Mouse (Mus musculus) embryo, embryonic 10.5 days (tissue): ENCODE measurements around the gene Cep135.

Experiments
- DNase-seq: peaks from one replicate; pipeline ENCODE4 v3.0.0-alpha.2; 2015; ENCODE audit warnings: low spot score

Cep135 gene

DNA sequence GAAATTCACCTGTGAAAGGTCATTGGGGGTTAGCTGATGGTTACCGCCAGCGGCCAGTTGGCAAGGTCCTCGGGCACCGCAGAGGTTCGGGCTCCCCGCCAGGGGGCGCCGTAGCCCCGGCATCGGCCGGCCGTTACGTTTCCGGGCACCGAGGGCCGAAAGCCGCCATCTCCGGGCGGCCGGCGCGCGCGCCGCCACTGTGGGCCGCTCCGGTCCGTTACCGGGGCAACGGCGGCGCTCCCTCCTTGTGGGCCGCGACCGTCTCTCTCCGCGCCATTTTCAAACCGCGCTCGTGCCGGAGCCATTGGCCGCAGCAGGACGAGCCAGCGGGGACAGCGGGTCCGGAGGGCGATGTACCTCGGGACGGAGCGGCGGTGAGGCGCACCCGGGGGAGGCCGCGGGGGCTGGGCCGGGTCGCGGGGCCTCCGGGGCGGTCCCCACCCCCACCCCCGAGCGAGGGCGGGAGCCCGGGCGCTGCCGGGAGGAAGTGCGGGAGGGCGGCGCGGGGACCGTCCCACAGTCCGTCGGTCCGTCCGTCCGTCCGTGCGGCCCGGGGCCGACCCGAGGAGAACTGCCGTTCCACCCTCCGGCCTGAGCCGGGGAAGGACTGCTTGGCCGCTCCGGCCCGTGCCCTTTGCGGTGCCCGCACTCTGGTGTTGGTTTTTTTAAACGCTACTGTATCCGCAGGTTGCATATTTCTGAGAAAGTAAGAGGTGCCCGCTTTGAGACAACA is at the start of gene Cep135:
Gene Cep135 (plus strand): TSS at position 148 of the 733 bp plus-strand sequence.
- DNase-seq, result peak; percentile 90

DNA sequence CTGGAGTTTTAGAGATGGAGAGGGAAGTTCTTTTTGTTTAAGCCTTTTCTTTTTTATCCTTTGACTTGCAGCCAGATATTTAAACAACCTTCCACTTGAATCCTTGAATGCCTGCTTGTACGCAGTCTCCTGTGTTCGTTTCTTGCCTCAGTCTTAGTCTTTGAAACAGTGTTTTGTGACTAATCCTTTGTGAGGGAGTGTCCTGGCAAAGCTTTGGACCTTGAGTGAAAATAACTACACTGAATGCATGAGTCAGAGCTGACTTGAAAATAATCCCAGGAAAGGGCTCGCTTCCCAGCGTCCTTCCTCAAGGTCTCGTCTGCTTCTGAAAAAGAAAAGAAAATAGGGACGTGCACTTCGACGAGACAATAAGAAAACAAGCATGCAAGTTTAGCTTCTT is 48.3 kb upstream of the Cep135 start:
- DNase-seq, result no peak

DNA sequence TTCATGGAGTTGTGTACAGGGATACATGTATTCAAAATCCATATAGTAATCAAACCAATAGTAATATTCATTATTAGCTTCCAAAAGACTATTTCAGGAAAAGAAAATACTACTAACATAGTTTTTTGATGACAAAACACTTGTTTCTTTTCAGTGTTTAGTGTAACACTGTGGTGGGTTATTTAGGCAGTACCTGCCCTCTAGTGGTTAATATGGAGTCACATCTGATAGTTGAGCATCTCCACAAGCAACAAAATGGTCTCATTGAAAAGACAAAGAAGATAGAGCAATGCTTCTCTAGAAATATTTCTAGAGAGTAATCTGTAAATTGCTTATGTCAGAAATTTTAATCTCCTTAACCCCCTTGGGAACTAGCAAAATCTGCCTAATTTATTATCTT is 47.7 kb upstream of the Cep135 start:
- peak; percentile 14 for DNase-seq

DNA sequence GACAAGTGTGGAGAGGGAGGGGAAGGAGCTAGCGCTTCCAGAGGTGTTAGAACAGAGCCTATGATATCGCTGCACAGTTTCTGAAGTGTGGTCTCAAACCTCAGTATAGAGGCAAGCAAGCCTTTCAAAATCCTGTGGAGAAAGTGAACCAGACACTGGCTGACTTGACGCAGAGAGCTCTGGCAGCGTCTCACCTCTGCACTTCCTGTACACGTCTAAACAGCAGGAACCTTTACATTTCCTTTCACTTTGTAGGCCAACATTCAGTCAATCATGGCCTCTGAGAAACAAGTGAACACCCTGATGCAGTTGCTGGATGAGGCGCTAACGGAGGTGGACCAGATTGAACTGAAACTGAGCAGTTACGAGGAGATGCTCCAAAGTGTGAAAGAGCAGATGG is 45.3 kb upstream of the Cep135 start:
- no peak for DNase-seq

DNA sequence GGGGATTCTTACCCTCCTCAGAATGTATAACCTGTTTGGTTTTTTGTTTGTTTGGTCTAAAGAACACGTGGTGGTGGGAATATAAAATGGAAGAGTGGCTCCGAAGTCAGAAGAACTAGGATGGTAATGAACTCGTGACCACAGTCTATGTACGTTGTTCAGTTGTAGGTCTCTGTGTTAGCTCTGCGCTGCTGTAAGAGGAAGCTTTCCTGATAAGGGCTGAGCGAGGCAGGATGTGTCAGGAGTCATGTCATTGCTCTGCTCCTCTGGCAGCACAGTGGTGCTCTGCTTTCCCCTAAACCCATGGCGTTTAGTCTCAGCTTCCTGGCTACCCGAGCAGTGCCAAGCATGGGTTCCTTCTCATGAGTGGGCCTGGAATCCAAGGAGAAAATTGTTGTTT is 38.1 kb upstream of the Cep135 start:
- no peak for DNase-seq

DNA sequence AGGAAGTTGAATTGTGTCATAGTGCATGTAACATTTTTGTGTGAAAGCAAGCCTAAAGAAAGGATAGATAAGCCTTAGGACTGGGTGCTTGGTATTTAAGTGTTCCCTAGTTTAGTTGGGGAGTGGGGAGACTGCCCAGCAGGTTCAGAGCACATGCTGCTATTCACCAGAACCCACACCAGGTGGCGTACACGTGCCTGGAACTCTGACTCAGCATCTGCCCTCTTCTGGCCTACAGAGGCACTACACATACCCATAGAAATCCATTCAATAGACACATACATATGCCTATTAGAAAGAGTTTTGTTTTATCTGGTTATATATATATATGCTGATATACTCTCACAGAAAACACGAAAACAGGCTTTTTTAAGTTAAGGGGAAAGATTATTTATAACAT is 23.2 kb upstream of the Cep135 start:
- peak; percentile 73 for DNase-seq

DNA sequence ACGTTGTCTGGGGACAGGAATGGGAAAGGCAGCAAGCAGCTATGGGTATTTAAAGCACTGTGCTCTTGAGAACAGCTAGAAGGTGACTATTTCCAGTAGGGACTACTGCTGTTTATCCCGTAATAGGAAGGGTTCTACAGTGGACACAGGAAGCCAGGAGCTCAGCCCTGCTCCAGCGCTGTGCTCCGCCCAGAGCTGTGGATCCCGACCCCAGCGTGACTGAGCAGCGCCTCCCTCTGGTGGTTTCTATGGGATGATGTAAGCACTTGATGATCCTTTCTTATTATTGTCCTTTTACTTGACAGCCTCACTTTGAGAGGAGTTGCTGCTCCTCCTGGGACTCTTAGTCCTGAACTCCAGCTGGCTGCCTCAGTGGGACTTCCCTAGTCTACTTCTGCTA is 14.2 kb upstream of the Cep135 start:
- no peak for DNase-seq

DNA sequence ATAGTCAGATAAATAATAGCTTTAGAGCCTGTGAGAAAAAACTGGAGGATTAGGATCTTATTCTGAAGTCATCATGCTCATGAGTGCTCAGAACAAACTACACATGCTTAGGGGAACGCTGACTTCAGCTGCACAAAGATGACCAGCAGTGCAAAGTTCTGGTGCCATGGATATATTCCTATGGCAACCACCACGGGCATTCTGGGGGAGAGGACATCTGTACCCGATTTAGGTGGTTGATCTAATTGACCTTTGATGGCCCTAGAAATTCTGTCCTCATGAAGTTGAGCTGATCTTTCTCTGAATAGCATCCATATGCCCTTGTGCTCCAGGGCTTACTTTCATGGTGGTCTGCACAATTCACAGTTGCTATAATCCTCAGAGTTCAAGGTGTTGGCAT is 11.5 kb upstream of the Cep135 start:
- peak; percentile 14 for DNase-seq

DNA sequence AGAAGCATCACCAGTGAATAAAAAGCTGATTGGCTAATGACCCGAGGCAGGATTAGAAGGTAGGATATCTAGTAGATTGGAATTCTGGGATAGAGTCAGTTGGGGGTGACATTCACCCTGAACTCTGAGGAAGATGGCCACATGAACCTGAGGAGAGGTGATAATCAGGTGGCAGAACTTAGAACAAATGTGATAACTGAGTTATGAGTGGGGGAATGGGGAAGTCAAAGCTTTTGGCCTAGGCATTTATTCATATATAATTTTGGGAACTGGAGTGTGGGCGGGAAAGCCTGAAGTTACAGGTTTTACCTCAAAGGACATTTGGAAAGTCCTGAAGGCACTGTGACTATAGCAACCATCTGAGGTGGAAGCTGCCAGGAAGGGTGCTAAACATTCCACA is 3.1 kb upstream of the Cep135 start:
- DNase-seq, result no peak

DNA sequence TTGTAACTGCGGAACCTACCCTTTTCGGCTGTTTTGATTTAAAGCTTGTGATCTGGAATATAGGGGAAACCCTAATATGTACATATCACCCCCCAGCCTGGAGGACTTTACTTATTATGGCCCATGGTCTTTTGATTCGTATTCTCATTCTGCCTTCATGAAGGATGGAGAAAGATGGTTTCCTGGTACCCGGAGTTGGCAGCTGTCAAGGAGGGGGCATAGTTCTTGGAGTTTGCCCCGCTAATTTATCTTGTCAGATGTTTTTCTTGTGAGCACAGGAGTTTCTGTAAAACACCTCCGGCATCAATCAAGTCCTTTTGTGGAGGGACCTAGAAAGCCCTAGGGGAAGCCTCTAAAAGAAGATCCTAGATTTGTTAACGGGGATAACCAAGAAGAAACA is 813 bp downstream of the Cep135 start:
- no peak for DNase-seq

DNA sequence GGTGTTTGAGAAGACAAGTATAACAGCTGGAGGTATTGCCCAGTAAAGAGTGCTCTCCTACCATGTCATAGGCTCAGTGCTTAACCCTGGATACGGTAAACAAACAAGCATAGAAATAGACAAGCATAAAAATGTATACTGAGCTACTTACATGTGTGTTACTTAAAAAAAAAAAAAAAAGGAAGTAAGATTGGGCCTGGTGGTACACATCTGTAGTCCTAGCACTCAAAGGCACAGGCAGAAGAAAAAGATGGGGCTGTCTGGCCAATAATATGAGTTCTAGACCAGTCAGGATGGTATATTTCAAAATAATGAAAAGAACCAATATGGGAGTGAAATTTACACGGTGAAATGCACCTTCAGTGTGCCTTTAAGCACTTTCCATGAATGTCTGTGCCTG is 1.5 kb downstream of the Cep135 start:
- no peak for DNase-seq

DNA sequence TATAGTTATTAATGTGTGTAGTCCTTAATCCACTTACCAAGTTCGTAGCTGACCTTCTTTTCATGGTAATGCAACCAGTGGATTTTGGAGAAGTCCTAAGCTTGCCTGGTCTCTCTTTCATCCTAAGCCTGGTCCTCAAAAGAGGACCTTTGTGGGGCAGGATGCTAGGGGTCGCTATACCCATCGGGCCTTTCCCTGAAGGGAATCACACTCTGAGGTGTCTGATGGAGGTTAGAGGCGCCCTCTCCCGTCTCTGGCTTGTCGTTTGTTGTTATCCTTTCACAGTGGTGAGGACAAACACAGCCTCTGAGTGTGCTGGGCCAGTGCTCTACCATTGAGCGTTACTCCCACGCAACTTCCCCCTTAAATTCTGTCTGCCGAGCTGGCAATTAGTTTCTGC is 3.4 kb downstream of the Cep135 start:
- DNase-seq, result peak; percentile 5

DNA sequence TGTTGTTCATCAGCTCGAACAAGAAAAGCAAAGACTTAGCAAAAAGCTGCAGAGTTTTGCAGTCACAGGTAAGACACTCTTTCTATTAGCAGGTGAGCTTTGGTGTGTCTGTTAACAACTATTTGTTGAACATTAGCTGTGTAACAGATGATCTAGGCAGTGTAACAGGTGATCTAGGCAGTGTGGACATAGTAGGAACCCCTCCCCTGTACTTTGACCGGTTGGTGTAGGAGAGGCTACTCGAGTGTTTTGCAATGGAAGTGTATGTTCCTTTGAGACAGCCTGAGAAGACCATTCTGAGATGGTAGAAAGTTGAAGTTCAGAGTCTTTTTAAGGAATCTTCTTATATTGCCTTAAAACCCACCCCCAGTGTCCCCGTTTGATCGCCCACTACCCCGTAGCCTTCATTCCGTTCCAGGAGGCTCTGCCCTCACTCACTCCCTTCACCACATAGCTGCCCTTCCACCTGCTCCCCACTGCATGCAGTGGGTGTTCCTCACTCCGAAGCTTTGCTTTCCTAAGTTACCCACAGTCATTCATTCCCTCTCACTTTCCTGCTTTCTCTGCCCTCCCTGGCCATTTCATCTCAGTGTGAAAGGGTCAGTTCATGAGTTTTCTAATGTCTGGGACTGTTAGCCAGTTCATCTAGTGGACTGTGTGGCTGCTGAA is 21.3 kb downstream of the Cep135 start:
- no peak for DNase-seq

DNA sequence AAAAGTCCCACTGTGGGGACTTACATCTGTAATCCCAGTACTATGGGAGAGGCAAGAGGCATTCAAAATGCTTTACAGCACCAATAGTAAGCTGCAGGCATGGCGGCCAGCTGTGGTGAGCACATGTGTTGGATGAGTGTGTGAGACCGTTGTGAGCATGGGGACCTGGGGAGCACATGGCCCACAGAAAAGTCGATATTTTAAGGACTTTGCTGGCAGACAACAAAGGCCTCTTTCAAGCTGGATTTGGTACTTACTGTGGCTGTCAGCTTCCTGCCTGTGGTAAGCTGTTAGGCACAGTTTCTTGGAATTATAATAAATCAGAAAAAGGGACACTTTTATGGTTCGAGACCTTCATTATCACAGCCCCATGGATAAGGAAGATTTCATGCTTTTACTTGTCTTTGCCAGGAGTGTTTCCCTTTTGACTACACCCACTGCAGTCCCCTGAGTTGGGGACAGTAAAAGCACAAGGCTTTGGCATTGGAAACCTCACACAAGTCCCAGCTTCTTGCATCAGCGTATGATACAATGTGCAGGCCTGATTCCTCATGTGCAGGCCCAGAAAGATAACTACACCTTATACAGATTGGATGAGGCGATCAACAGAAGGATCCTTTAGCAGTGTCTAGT is 24.5 kb downstream of the Cep135 start:
- DNase-seq, result peak; percentile 16

DNA sequence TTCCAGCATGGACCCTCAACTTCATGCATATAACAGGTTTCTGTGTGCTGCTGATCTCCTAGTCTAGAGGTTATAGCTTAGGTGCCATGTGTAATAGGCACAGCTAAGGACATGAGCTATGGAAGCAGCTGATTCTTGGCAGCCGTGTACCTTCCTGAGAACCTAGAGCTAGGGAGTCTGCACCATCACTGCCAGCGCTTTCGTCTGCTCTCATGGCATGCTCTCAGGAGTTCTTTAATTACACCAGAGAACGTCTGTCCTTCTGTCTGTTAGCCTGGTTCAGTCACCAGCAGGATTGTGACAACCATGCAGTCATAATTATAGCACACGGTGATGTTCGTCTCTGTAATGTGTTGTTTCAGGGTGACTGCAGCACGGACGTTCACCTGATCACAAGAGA is 26.8 kb downstream of the Cep135 start:
- DNase-seq, result no peak

DNA sequence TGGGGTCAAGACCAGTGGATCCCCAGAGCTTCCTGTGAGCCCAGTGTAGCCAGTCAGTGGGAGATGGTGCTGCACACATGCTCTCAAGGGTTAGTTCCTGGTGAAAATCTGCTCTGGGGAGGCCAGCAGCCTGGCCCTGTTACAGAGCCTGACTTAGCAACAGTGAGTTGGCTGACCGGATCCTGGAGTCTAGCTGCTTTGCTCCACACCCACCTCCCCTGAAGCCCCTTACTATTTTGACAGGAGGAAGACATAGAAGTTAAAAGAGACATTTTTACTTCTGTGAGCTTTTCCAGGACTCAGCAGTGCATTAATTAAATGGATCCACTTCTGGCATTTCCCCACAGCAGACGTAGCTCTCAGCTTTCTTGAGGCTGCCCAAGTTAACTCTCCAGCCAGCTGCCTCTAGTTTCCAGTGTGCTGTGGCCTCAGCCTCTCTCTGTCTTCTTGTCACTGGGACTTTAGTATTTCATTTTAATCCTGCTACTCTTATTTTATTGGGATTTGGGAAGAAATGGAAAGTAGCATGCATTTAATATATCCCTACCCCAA is 27.8 kb downstream of the Cep135 start:
- DNase-seq, result no peak

DNA sequence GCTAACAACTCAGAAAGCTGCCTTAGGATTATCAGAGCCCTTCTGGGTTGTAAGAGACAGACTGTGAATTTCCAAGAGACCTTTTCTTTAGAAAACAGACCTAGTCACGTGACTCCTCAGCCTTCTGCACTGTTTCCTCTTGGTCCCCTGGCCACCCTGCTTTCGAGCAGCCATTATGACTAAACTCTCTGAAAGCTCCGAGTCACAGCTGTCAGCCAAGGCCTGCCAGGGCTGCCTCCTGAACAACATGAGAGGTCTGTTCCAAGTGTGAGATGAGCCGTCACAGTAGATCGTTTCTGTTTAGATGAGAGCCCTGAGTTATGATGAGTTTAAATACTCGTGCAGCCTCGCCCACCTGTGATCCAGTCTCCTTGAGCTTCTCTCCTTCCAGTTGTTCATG is 30.3 kb downstream of the Cep135 start:
- no peak for DNase-seq

DNA sequence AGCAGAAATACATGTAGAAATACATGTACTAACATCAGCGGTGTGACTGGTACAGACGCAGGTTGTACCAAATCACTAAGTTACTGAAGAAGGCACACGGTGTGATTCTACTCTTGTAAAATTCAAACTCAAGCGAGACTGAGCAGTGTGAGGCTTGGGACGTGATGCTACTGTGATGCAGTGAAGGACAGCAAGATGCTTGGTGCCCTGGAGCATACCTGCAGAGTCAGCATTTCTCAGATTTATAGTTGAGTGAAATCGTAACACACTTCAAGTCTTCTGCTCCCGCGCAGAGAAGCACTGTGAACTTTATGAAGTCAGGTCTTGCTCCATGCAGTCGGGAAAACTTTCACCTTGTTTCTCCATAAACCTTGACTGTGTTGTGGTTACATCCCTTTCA is 35.3 kb downstream of the Cep135 start:
- DNase-seq, result no peak

DNA sequence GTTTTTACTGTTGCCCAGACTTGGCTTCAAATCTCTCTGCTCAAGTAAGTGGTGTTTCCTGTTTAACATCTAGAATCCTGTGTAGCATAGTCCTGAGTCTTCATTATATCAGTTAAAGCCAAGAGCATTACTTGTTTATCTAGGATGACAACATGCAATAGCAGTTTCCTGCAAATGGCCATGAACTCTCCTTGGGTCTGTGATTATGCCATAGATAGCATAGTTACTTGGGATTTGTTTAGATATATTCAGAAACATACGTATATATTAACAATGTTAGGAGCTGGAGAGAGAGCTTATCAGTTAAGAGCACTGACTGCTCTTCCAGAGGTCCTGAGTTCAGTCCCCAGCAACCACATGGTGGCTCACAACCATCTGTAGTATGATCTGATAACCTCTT is 39.3 kb downstream of the Cep135 start:
- no peak for DNase-seq

DNA sequence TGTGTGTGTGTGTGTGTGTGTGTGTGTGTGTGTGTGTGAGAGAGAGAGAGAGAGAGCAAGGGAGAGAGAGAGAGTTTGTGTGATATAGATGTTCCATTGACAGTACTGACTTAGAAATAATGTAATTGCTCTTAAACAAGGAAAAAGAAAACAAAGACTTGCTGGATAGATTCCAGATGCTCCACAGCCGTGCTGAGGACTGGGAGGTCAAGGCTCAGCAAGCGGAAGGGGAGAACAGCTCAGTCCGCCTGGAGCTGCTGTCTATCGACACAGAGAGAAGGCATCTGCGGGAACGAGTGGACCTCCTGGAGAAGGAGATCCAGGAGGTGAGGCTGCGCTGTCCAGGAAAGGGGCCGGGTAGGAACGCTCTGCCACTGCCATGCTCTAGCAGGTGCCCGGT is 45.5 kb downstream of the Cep135 start:
- DNase-seq, result peak; percentile 10

DNA sequence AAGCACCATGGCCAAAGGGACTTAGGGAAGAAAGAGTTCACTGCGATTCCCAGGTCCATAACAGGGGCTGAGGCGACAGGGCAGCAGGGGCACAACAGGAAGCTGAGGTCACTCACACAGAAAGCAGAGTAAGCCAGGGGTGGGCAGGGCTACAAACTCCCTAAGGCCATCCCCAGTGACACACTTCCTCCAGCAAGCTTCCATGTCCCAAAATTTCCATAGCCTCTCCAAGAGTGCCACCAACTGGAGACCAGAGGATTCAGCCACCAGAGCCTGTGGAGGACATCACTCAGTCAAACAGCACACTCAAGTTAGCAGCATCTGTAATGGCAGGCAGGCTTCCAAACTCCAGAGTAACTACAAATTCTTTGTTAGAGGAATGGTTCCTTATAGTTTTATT is 47.1 kb downstream of the Cep135 start:
- DNase-seq, result peak; percentile 2

DNA sequence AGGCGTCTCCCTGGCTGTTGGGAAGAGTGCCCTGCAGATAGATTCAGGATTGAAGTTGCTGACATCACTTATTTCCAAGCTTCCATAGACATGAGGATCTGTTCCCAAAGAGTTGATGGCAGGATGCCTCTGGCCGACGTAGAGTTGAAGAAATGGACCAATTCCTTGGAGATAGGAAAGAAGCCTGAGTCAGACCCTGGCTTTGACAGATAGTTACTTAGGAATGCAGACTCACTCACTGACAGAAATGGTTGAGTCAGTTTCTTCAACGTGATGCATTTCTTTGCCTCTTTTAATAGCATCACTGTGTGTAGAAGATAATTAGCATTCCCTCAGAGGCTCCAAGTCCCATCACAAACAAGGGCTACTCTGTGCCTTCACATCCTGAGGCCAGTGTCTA is 53.6 kb downstream of the Cep135 start:
- DNase-seq, result no peak

DNA sequence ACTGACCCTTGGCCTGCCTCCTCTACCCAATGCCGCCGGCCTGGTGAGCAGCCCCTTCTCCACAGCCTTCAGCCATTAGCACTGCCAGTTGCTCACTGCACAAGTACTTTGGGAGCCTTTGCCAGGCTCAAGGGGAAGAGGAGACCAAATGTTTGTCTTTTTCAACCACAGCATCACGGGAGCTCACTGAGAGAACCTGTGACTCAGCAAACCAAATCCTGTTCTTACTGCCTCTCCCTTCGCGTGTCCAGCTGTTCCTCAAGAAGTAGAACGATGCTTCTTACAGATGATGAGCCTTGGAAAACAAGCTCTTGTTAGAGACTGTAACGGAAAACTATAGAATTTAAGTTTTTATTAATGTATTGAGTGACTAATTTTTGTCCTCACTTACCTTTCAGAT is 55.7 kb downstream of the Cep135 start:
- DNase-seq, result no peak
